Mouse (Mus musculus) heart, postnatal 0 days (tissue): ENCODE data around the gene Gm10961.

ENCODE experiments used
- CTCF ChIP-seq: IDR thresholded peaks from 2 replicates; pipeline ENCODE4 v1.5.1; 2016; ENCODE audit warnings: antibody characterized with exemption, control low read depth, low read depth
- EP300 ChIP-seq: IDR thresholded peaks from 2 replicates; pipeline ENCODE4 v1.6.1; 2016; ENCODE audit warnings: antibody characterized with exemption, low read depth

GRCm38 (mm10) chr3:107597134-107597533, 34.0 kb upstream of the Gm10961 start:
- no peak for TF ChIP-seq CTCF
- TF ChIP-seq EP300: no peak
